ENCODE assay signal across 19 mouse cellular contexts in genomic region chr10:117681543-117681942, GRCm38 (mm10). TPM values are rescaled to one million over a fixed set of nuclear protein-coding genes. Genes with fewer than 3 reads are reported as not detected.
DNase-seq lines count a peak whose midpoint lies in the region; ATAC-seq and TF ChIP-seq lines count a peak whose summit lies in the region.
"Had no signal": no experiment of that assay in that cellular context is flagged by ENCODE, and none has a peak within 500 bp of the region (broad histone marks: within the 10 kb centered on the region; RNA-seq: fewer than 3 reads in every experiment).

No protein-coding gene starts in this region.

- WGBS in forebrain, embryonic 11.5 days: 94% methylated on average over 3 of the region's 3 CpGs
- 94% methylated on average over 3 of the region's 3 CpGs for WGBS in forebrain, embryonic 10.5 days
- 89% methylated on average over 3 of the region's 3 CpGs for WGBS in kidney, embryonic 14.5 days

- no peaks in the 10 kb centered on the region for H3K27me3 ChIP-seq in forebrain, embryonic 11.5 days (ENCODE audit: control insufficient read depth, insufficient read depth, low read length)
- no peaks in the 10 kb centered on the region; the same call in 1 of the 2 replicates for H3K27me3 ChIP-seq in forebrain, embryonic 10.5 days (ENCODE audit: poor library complexity, severe bottlenecking)
- no peaks in the 10 kb centered on the region for H3K27me3 ChIP-seq in kidney, embryonic 14.5 days (ENCODE audit: control insufficient read depth, insufficient read depth, low read length)
- H3K27me3 ChIP-seq: forebrain, embryonic 12.5 days; forebrain, embryonic 15.5 days; hindbrain, embryonic 12.5 days; hindbrain, embryonic 15.5 days had no signal

- peak; percentile 45 for DNase-seq in forebrain, embryonic 11.5 days (ENCODE audit: low spot score)
- DNase-seq in forebrain, embryonic 10.5 days (ENCODE audit: extremely low spot score, low spot score): no peak
- DNase-seq in kidney, postnatal 10 days: peak; percentile 5
- DNase-seq in brain, embryonic 14.5 days (ENCODE audit: low read depth): peak; percentile 13
- no peak for DNase-seq in spleen, adult 12 weeks (ENCODE audit: low spot score)
- DNase-seq: adrenal gland, postnatal 10 days; adrenal gland, postnatal 36 days; cerebellum, adult 11 months; cerebellum, adult 2 months; cerebellum, adult 9-11 months; gastrocnemius, postnatal 25 days had no signal

- H3K4me3 ChIP-seq in forebrain, embryonic 11.5 days (ENCODE audit: low read depth, low read length): no peak overlapping the region
- no peak overlapping the region for H3K4me3 ChIP-seq in forebrain, embryonic 10.5 days
- no peak overlapping the region for H3K4me3 ChIP-seq in kidney, embryonic 14.5 days (ENCODE audit: low read length)
- H3K4me3 ChIP-seq: forebrain, embryonic 12.5 days; forebrain, embryonic 15.5 days; hindbrain, embryonic 12.5 days; hindbrain, embryonic 15.5 days had no signal

- TF ChIP-seq POLR2A in brain, embryonic 14.5 days (IDR thresholded peaks at IDR 0.05; ENCODE audit: borderline replicate concordance, extremely low read depth, insufficient read depth, insufficient read length, poor library complexity, severe bottlenecking): no peak

- H3K9me3 ChIP-seq in forebrain, embryonic 11.5 days (ENCODE audit: control insufficient read depth, low read length): no peaks in the 10 kb centered on the region
- no peaks in the 10 kb centered on the region for H3K9me3 ChIP-seq in forebrain, embryonic 10.5 days
- H3K9me3 ChIP-seq in kidney, embryonic 14.5 days (ENCODE audit: control insufficient read depth, low read length): no peaks in the 10 kb centered on the region
- H3K9me3 ChIP-seq: forebrain, embryonic 12.5 days; forebrain, embryonic 15.5 days; hindbrain, embryonic 12.5 days; hindbrain, embryonic 15.5 days had no signal

- H3K9ac ChIP-seq in forebrain, embryonic 11.5 days (ENCODE audit: low read length): no peak overlapping the region
- H3K9ac ChIP-seq in kidney, embryonic 14.5 days (ENCODE audit: low read depth, low read length): no peak overlapping the region
- H3K9ac ChIP-seq: forebrain, embryonic 12.5 days; forebrain, embryonic 15.5 days; hindbrain, embryonic 12.5 days; hindbrain, embryonic 15.5 days had no signal

- no peak overlapping the region for H3K27ac ChIP-seq in forebrain, embryonic 11.5 days (ENCODE audit: low read depth, low read length)
- H3K27ac ChIP-seq in forebrain, embryonic 10.5 days: no peak overlapping the region
- H3K27ac ChIP-seq in kidney, embryonic 14.5 days (ENCODE audit: low read depth, low read length): no peak overlapping the region
- H3K27ac ChIP-seq: forebrain, embryonic 12.5 days; forebrain, embryonic 15.5 days; hindbrain, embryonic 12.5 days; hindbrain, embryonic 15.5 days had no signal

- ATAC-seq in forebrain, embryonic 11.5 days (replicated peaks; ENCODE audit: low FRiP score): no peak
- ATAC-seq in kidney, embryonic 14.5 days (ENCODE audit: low FRiP score, low TSS enrichment): no peak
- ATAC-seq: activated CD4-positive, CD25-positive, alpha-beta regulatory T cell, adult 4 months; forebrain, embryonic 15.5 days; intestine, postnatal 0 days had no signal

- TF ChIP-seq CTCF in brain, embryonic 14.5 days (IDR thresholded peaks at IDR 0.05; ENCODE audit: borderline replicate concordance, extremely low read depth, insufficient read depth, insufficient read length): no peak

- H3K36me3 ChIP-seq in forebrain, embryonic 11.5 days (ENCODE audit: control insufficient read depth, insufficient read depth, low read length): no peaks in the 10 kb centered on the region
- H3K36me3 ChIP-seq in forebrain, embryonic 10.5 days (replicated peaks): 0 out of 2 replicates have a peak, but pooled peaks cover 4% of the 10 kb centered on the region
- no peaks in the 10 kb centered on the region for H3K36me3 ChIP-seq in kidney, embryonic 14.5 days (ENCODE audit: control insufficient read depth, insufficient read depth, low read length)
- H3K36me3 ChIP-seq: forebrain, embryonic 12.5 days; forebrain, embryonic 15.5 days had no signal

- no peaks in the 10 kb centered on the region for H3K4me1 ChIP-seq in forebrain, embryonic 11.5 days (replicated peaks; ENCODE audit: control insufficient read depth, insufficient read depth, low read length)
- H3K4me1 ChIP-seq in forebrain, embryonic 10.5 days: peaks cover 2% of the 10 kb centered on the region; the same call in 1 of the 2 replicates
- no peaks in the 10 kb centered on the region for H3K4me1 ChIP-seq in kidney, embryonic 14.5 days (ENCODE audit: control insufficient read depth, insufficient read depth, low read length)
- H3K4me1 ChIP-seq: forebrain, embryonic 12.5 days; hindbrain, embryonic 12.5 days had no signal

- no peak overlapping the region for H3K4me2 ChIP-seq in forebrain, embryonic 11.5 days (ENCODE audit: low read depth, low read length, severe bottlenecking)
- H3K4me2 ChIP-seq in kidney, embryonic 14.5 days (replicated peaks; ENCODE audit: low read depth, low read length): no peak overlapping the region
- H3K4me2 ChIP-seq: forebrain, embryonic 12.5 days; forebrain, embryonic 15.5 days; heart, embryonic 11.5 days; hindbrain, embryonic 12.5 days; hindbrain, embryonic 15.5 days had no signal

RNA-seq across cellular contexts. Expression of gene Mdm2, which starts 29.0 kb away (rescaled TPM):
- polyA plus RNA-seq in forebrain, embryonic 11.5 days (2014; fragmentation: Nextera tagmentation; extraction: Ambion mirVana): 75.9 and 91.6 TPM in 2 replicates
- 54.0 and 58.3 TPM in 2 replicates for polyA plus RNA-seq in forebrain, embryonic 10.5 days (2016; fragmentation: Nextera tagmentation; extraction: Ambion mirVana)
- 38.6 and 65.6 TPM in 2 replicates for polyA plus RNA-seq in kidney, embryonic 14.5 days (2014; fragmentation: Nextera tagmentation; extraction: Ambion mirVana)
- 61.4 and 70.6 TPM in 2 replicates for polyA plus RNA-seq in brain, embryonic 14.5 days (2012; rRNA removed)

RNA-seq across cellular contexts. Expression of gene Cpm, which starts 52.2 kb away (rescaled TPM):
- polyA plus RNA-seq in forebrain, embryonic 11.5 days (2014; fragmentation: Nextera tagmentation; extraction: Ambion mirVana): 4.1 and 5.0 TPM in 2 replicates
- 4.8 and 5.9 TPM in 2 replicates for polyA plus RNA-seq in forebrain, embryonic 10.5 days (2016; fragmentation: Nextera tagmentation; extraction: Ambion mirVana)
- polyA plus RNA-seq in kidney, embryonic 14.5 days (2014; fragmentation: Nextera tagmentation; extraction: Ambion mirVana): 21.8 and 28.9 TPM in 2 replicates
- 3.4 and 3.7 TPM in 2 replicates for polyA plus RNA-seq in brain, embryonic 14.5 days (2012; rRNA removed)

Comparison
In these comparisons a context has a peak if more than half of its experiments do, and no peak if none do; other contexts are left out.
1. DNase-seq: peak in forebrain, embryonic 11.5 days (single experiment), kidney, postnatal 10 days (single experiment) and brain, embryonic 14.5 days (single experiment); none in forebrain, embryonic 10.5 days (single experiment) and spleen, adult 12 weeks (single experiment).